Mouse (Mus musculus) heart, embryonic 14.5 days (tissue): ENCODE results near the gene Etnk2. TPM values are rescaled to one million over a fixed set of nuclear protein-coding genes. Genes with fewer than 3 reads are reported as not detected.

ENCODE experiments used
- ATAC-seq: fragments of 200-750 bp; cut with Nextera tagmentation; 2 replicates; pipeline ENCODE4 v1.8.0; 2017; ENCODE audit warnings: low read depth, moderate TSS enrichment; ENCODE audit not compliant: insufficient number of reproducible peaks, insufficient read depth, low FRiP score
- H3K27ac ChIP-seq, 2 experiments: fragments of 200-500 bp in 1 of 2; fragments of 300-500 bp in 1 of 2; sonication (generic) in 1 of 2; replicated peaks in 1 of 2; 2 replicates each; pipeline ENCODE4 v1.5.1; 2012 to 2014; ENCODE audit warnings: low read depth in 2 of 2, low read length in 2 of 2, control low read depth in 1 of 2, mild to moderate bottlenecking in 1 of 2, mixed read lengths in 1 of 2; ENCODE audit not compliant: control insufficient read depth in 1 of 2, insufficient read depth in 1 of 2
- H3K27me3 ChIP-seq: fragments of 300-500 bp; sonication (generic); 2 replicates; pipeline ENCODE4 v1.6.1; 2014; ENCODE audit warnings: mild to moderate bottlenecking, low read length, control low read depth; ENCODE audit not compliant: control insufficient read depth, insufficient read depth
- H3K36me3 ChIP-seq: fragments of 300-500 bp; sonication (generic); 2 replicates; pipeline ENCODE4 v1.6.1; 2014; ENCODE audit warnings: mild to moderate bottlenecking, control low read depth, low read length, mixed read lengths; ENCODE audit not compliant: control insufficient read depth, insufficient read depth
- H3K4me1 ChIP-seq, 2 experiments: fragments of 200-500 bp in 1 of 2; fragments of 300-500 bp in 1 of 2; sonication (generic) in 1 of 2; 2 replicates each; pipeline ENCODE4 v1.6.1; 2012 to 2014; ENCODE audit warnings: low read length in 2 of 2, control low read depth in 1 of 2, mixed read lengths in 1 of 2; ENCODE audit not compliant: control insufficient read depth in 2 of 2, insufficient read depth in 2 of 2
- H3K4me2 ChIP-seq: fragments of 300-500 bp; sonication (generic); 2 replicates; pipeline ENCODE4 v1.6.1; 2014; ENCODE audit warnings: mild to moderate bottlenecking, low read length
- H3K4me3 ChIP-seq, 2 experiments: fragments of 200-500 bp in 1 of 2; fragments of 300-500 bp in 1 of 2; sonication (generic) in 1 of 2; 2 replicates each; pipeline ENCODE4 v1.5.1; 2012 to 2014; ENCODE audit warnings: low read length in 2 of 2, mild to moderate bottlenecking in 2 of 2, control low read depth in 1 of 2, low read depth in 1 of 2, moderate library complexity in 1 of 2; ENCODE audit not compliant: control insufficient read depth in 1 of 2, insufficient read depth in 1 of 2
- H3K9ac ChIP-seq: fragments of 300-500 bp; sonication (generic); 2 replicates; pipeline ENCODE4 v1.6.1; 2014; ENCODE audit warnings: mild to moderate bottlenecking, low read length
- H3K9me3 ChIP-seq: fragments of 300-500 bp; sonication (generic); 2 replicates; pipeline ENCODE4 v1.6.1; 2016; ENCODE audit warnings: low read length, control low read depth; ENCODE audit not compliant: control insufficient read depth
- WGBS: fragments of 180-500 bp; shearing (Covaris S2); extraction: QIAGEN DNeasy Blood & Tissue Kit; methylation state at CpG from one replicate; pipeline ENCODE4 v1.1.7; 2014; 5-methylcytosine and 5-hydroxymethylcytosine counted together
- polyA plus RNA-seq: library from polyadenylated mRNA; unstranded; fragments of >200 nt; fragmentation: Nextera tagmentation; extraction: Ambion mirVana; gene quantifications from 2 replicates; pipeline ENCODE4 v1.2.1, GENCODE M21; 2014

Etnk2 gene
- polyA plus RNA-seq, 1 experiment from 2014 or later = 1.6 TPM

DNA sequence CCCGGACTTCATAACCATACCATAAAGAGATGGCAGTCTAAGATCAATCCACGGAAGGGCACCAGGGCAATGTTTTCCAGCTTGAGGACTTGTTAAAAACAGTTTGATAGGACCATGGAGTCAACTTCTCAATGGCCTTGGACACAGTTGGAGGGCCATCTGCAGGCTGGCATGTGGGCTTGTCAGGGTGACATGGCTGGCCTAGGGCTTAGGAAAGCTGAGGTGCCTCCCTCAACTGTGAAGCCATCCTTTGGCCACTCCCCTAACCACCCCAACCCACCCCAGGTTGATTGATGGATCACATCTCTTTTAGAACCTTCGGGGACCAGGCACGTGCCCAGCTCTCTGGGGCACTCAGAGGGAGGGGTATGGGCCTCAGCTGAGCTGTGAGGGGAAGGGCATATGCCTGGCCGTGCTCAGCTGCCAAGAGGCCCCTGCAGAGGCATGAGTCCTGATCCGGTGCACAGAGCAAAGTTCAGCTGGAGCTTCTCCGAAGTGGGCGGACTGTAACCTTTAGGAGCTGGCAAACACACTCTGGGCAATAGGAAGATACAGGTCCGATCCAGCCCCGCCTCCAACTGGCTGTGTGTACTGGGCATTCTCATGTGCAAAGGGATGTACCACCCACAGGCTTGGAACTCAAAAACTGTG, 12.4 kb downstream of the Etnk2 start:
- no peaks in the 10 kb centered on the region for H3K9me3 ChIP-seq
- ATAC-seq = no peak
- no peaks in the 10 kb centered on the region for H3K36me3 ChIP-seq
- no peak overlapping the region for H3K4me2 ChIP-seq
- H3K27me3 ChIP-seq = no peaks in the 10 kb centered on the region
- peaks cover 6 to 16% of the 10 kb centered on the region in 2 experiments; a peak in 2 of 4 replicates for H3K4me1 ChIP-seq
- no peak overlapping the region for H3K4me3 ChIP-seq
- 65% methylated on average over 10 of the region's 10 CpGs for WGBS
- no peak overlapping the region for H3K9ac ChIP-seq
- H3K27ac ChIP-seq = no peak overlapping the region

DNA sequence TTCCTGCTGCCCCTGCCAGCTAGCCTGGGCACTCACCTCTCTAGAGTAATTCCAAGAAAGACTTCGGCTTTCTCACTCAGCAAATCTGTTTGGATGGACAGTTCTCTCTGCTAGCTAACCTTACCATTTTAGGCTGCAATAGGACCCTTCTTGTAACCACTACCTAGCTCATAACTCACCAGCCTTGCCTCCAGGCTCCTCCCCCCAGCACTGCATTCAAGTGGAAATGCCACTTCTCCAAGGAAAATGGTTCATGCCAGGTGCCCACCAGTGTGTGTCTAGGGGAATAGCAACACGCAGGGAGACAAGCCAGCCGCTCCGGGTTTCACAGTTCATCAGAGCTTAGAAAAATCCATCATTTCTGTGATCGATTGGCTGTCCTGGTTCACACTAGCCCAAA, 14.2 kb downstream of the Etnk2 start:
- Histone ChIP-seq H3K4me1 (peaks cover 6 to 20% of the 10 kb centered on the region in 2 experiments; a peak in 2 of 4 replicates), H3K9ac (no peak overlapping the region), H3K4me3 (no peak overlapping the region), H3K4me2 (no peak overlapping the region), H3K36me3 (no peaks in the 10 kb centered on the region), H3K27me3 (no peaks in the 10 kb centered on the region), H3K9me3 (no peaks in the 10 kb centered on the region), H3K27ac (no peak overlapping the region)
- WGBS = 86% methylated on average over 5 of the region's 5 CpGs
- ATAC-seq = no peak

- Histone ChIP-seq H3K9ac (no peak overlapping the region), H3K9me3 (no peaks in the 10 kb centered on the region), H3K4me2 (no peak overlapping the region), H3K4me3 (no peak overlapping the region), H3K4me1 (peaks cover 6 to 21% of the 10 kb centered on the region in 2 experiments; a peak in 2 of 4 replicates), H3K36me3 (peaks cover 11% of the 10 kb centered on the region), H3K27me3 (no peaks in the 10 kb centered on the region), H3K27ac (no peak overlapping the region)
- no peak for ATAC-seq
- WGBS = 58% methylated on average over 10 of the region's 10 CpGs
Observed at GRCm38 (mm10) chr1:133379254-133379985, 16.0 kb downstream of the Etnk2 start.

GRCm38 (mm10) chr1:133379986-133380320, 16.6 kb downstream of the Etnk2 start:
- H3K9ac ChIP-seq = no peak overlapping the region
- peaks cover 6 to 21% of the 10 kb centered on the region in 2 experiments; a peak in 2 of 4 replicates for H3K4me1 ChIP-seq

DNA sequence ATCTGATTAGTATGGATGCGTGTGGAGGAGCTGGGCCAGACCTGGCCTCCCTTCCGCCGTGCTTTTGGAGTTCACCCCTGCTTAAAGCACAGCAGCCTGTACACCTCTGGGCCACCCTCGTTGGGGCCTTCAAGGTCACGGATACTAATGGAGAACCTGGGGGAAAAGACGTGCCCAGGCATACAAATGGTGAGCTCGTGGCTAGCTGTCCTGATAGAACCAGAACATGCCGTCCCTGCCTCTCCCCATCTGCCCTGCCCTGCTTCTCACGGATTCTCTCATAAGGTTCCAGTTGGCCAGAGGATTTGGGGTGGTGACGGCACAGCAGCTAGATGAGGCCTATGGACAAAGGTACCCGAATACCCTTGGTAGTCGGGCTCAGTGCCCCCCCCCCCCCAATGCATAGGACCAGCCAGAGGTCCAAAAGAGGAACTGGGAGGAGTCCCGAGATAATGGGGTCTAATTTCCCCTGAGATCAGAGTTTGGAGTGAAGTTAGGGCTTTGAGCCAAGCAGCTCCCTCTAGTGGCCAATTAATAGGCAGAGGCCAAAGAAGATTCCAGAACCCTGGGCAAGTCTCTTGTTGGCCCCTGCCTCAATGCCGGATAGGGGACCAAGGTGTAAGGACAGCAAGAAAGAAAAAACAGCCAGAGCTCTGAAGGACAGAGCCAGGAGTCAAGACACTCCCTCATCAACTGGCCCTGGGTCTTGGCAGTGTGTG, 17.1 kb downstream of the Etnk2 start:
- no peak for ATAC-seq
- Histone ChIP-seq H3K9ac (no peak overlapping the region), H3K9me3 (no peaks in the 10 kb centered on the region), H3K4me3 (no peak overlapping the region), H3K4me2 (no peak overlapping the region), H3K4me1 (peaks cover 6 to 21% of the 10 kb centered on the region in 2 experiments; a peak in 2 of 4 replicates), H3K36me3 (peaks cover 20% of the 10 kb centered on the region), H3K27ac (no peak overlapping the region), H3K27me3 (no peaks in the 10 kb centered on the region)
- WGBS = 69% methylated on average over 14 of the region's 14 CpGs

More at GRCm38 (mm10) chr1:133379986-133380320, 16.6 kb downstream of the Etnk2 start:
- no peaks in the 10 kb centered on the region for H3K9me3 ChIP-seq
- no peaks in the 10 kb centered on the region for H3K27me3 ChIP-seq
- H3K4me3 ChIP-seq = no peak overlapping the region
- WGBS = 79% methylated on average over 3 of the region's 3 CpGs
- ATAC-seq = no peak
- no peak overlapping the region for H3K27ac ChIP-seq
- H3K36me3 ChIP-seq = peaks cover 16% of the 10 kb centered on the region
- H3K4me2 ChIP-seq = no peak overlapping the region

DNA sequence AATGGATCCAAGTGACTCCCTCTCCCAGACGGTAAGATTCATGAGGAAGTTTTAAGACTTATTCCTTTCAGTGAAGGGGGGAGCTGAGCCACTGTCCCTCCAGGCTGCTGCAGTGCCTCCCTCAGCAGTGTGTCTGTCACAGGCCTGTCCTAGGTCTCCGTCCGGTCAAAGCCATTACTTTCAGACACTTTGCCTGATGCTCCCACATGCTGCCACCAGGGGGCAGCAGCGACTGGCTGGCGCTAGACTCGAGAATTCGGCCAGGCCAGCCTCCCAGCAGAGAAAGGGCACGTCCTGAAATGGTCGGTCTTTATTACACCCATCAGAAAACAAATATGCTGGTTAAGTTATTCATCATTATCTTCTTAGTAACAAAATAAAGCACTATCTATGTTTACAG, 18.6 kb downstream of the Etnk2 start:
- Histone ChIP-seq H3K4me1 (peaks cover 6 to 25% of the 10 kb centered on the region in 2 experiments; a peak in 2 of 4 replicates), H3K27me3 (no peaks in the 10 kb centered on the region), H3K36me3 (peaks cover 26% of the 10 kb centered on the region), H3K4me2 (no peak overlapping the region), H3K9me3 (no peaks in the 10 kb centered on the region), H3K9ac (no peak overlapping the region), H3K4me3 (no peak overlapping the region), H3K27ac (no peak overlapping the region)
- WGBS = 9% methylated on average over 9 of the region's 9 CpGs
- ATAC-seq = peak; percentile 12; the same call in 1 of the 2 replicates

DNA sequence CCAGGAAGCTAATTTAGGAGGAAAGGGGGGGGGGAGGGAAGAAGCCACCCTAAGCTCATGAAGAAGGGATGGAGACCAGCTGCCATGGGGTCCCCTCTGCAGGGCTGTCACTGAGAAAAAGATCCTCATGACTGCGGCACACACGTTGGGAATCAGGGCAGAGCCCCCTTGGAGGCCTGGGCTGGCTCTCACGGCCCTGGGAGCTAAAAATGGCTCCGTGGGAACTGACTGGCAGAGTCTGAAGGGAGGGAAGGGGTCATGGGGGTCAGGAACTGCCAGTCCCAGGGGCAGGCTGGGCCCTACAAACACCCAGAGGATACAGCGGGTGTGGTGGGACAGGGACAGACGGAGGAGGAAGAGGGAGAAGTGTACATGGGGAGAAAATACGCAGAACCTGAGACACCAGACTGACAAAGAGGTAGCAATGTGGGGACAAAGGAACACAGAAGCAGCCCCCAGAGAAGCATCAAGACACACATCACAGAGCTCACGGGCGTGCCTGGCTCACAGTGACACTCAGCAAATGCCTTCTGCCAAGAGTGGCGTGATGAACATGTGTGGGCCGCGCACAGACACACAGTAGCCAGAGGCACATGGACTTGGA, 19.3 kb downstream of the Etnk2 start:
- no peaks in the 10 kb centered on the region for H3K27me3 ChIP-seq
- H3K9ac ChIP-seq = no peak overlapping the region
- no peak overlapping the region for H3K4me3 ChIP-seq
- no peak for ATAC-seq
- peaks cover 31% of the 10 kb centered on the region for H3K36me3 ChIP-seq
- H3K27ac ChIP-seq = no peak overlapping the region
- H3K9me3 ChIP-seq = no peaks in the 10 kb centered on the region
- whole genome bisulfite sequencing = 57% methylated on average over 12 of the region's 12 CpGs
- no peak overlapping the region for H3K4me2 ChIP-seq
- peaks cover 6 to 25% of the 10 kb centered on the region in 2 experiments; a peak in 2 of 4 replicates for H3K4me1 ChIP-seq
